ENCODE assay signal across 51 mouse cellular contexts in the genomic region with DNA sequence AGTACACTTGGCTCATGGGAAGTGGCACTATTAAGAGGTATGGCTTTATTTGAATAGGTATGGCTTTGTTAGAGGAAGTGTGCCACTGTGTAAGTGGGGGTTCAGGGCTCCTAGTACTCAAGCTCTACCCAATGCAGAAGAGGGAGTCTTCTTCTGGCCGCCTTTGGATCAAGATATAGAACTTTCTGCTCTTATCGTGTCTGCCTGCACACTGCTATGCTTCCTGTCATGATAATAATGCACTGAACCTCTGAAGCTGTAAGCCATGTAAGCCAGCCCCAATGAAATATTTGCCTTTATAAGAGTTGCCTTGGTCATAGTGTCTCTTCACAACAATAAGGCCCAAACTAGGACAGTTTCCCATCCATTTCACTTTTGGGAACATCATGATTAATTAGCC. TPM values are rescaled to one million over a fixed set of nuclear protein-coding genes. Genes with fewer than 3 reads are reported as not detected.
"Had no signal": no experiment of that assay in that cellular context is flagged by ENCODE, and none has a peak within 500 bp of the region (broad histone marks: within the 10 kb centered on the region; RNA-seq: fewer than 3 reads in every experiment).

No protein-coding gene starts in this region.

- H3K27me3 ChIP-seq: heart, embryonic 12.5 days; heart, embryonic 13.5 days; heart, embryonic 15.5 days; hindbrain, embryonic 12.5 days; hindbrain, embryonic 13.5 days; hindbrain, embryonic 15.5 days; intestine, embryonic 15.5 days; kidney, embryonic 15.5 days had no signal

- H3K9ac ChIP-seq: heart, embryonic 12.5 days; heart, embryonic 13.5 days; heart, embryonic 15.5 days; hindbrain, embryonic 12.5 days; hindbrain, embryonic 13.5 days; hindbrain, embryonic 14.5 days; hindbrain, embryonic 15.5 days; intestine, embryonic 15.5 days; kidney, embryonic 15.5 days had no signal

- H3K9me3 ChIP-seq: heart, embryonic 10.5 days; heart, embryonic 12.5 days; heart, embryonic 13.5 days; heart, embryonic 15.5 days; hindbrain, embryonic 10.5 days; hindbrain, embryonic 12.5 days; hindbrain, embryonic 13.5 days; hindbrain, embryonic 15.5 days; intestine, embryonic 15.5 days; kidney, embryonic 15.5 days had no signal

- H3K27ac ChIP-seq: heart, embryonic 10.5 days; heart, embryonic 13.5 days; heart, embryonic 15.5 days; hindbrain, embryonic 10.5 days; hindbrain, embryonic 12.5 days; hindbrain, embryonic 13.5 days; hindbrain, embryonic 14.5 days; hindbrain, embryonic 15.5 days; hindbrain, postnatal 0 days; intestine, embryonic 15.5 days; kidney, embryonic 15.5 days; kidney, postnatal 0 days; layer of hippocampus, adult 2 months; left cerebral cortex, adult 2 months had no signal

- H3K36me3 ChIP-seq: heart, embryonic 10.5 days; heart, embryonic 12.5 days; heart, embryonic 13.5 days; heart, embryonic 15.5 days; hindbrain, embryonic 10.5 days; hindbrain, embryonic 12.5 days; hindbrain, embryonic 13.5 days; hindbrain, embryonic 15.5 days; intestine, embryonic 15.5 days; kidney, embryonic 15.5 days had no signal

- DNase-seq: heart, postnatal 10 days; heart, postnatal 36 days; heart, postnatal 4 days; kidney, adult 11 months; kidney, adult 18-20 months; kidney, adult 2 months; kidney, adult 8-10 months; kidney, adult 9 months; kidney, postnatal 10 days; kidney, postnatal 14 days; kidney, postnatal 25 days; kidney, postnatal 36 days; kidney, postnatal 4 days; layer of hippocampus, adult 9-11 months; layer of hippocampus, postnatal 36 days had no signal

- H3K4me1 ChIP-seq: heart, embryonic 10.5 days; heart, embryonic 12.5 days; heart, embryonic 13.5 days; heart, embryonic 15.5 days; hindbrain, embryonic 10.5 days; hindbrain, embryonic 12.5 days; hindbrain, embryonic 13.5 days; hindbrain, embryonic 15.5 days; intestine, embryonic 15.5 days; kidney, embryonic 15.5 days had no signal

- H3K4me3 ChIP-seq: heart, embryonic 10.5 days; heart, embryonic 12.5 days; heart, embryonic 13.5 days; heart, embryonic 15.5 days; hindbrain, embryonic 10.5 days; hindbrain, embryonic 12.5 days; hindbrain, embryonic 13.5 days; hindbrain, embryonic 15.5 days; intestine, embryonic 15.5 days; kidney, embryonic 15.5 days; layer of hippocampus, adult 2 months; left cerebral cortex, adult 2 months had no signal

RNA-seq across cellular contexts. Expression of a gene that starts 16.8 kb away (rescaled TPM):
- total RNA-seq: heart, postnatal 10 days; heart, postnatal 25 days; heart, postnatal 36 days; heart, postnatal 4 days; hematopoietic stem cell, adult 5-6 weeks; hindbrain, postnatal 0 days; layer of hippocampus, adult 18-20 months; layer of hippocampus, adult 2 months; layer of hippocampus, adult 8-10 months; layer of hippocampus, postnatal 10 days; layer of hippocampus, postnatal 14 days; layer of hippocampus, postnatal 25 days; layer of hippocampus, postnatal 36 days; left cerebral cortex, adult 18-20 months; left cerebral cortex, adult 2 months; left cerebral cortex, adult 8-10 months had no signal
- polyA plus RNA-seq: heart, embryonic 10.5 days; heart, embryonic 11.5 days; heart, embryonic 12.5 days; heart, embryonic 13.5 days; heart, embryonic 14.5 days; heart, embryonic 15.5 days; heart, embryonic 16.5 days; heart, postnatal 0 days; hindbrain, embryonic 11.5 days; hindbrain, embryonic 12.5 days; hindbrain, embryonic 13.5 days; hindbrain, embryonic 14.5 days; hindbrain, embryonic 15.5 days; hindbrain, embryonic 16.5 days; hindbrain, postnatal 0 days; inflammation-experienced regulatory T-cells, adult 6 months; intestine, embryonic 14.5 days; intestine, embryonic 15.5 days; intestine, embryonic 16.5 days; intestine, postnatal 0 days; kidney, adult 2 months; kidney, embryonic 14.5 days; kidney, embryonic 15.5 days; kidney, postnatal 0 days; large intestine, adult 2 months had no signal
